Mouse (Mus musculus) ovary, adult 10 weeks (tissue): Measurements from ENCODE around the gene Rassf1. TPM values are rescaled to one million over a fixed set of nuclear protein-coding genes. Genes with fewer than 3 reads are reported as not detected.

Experiments used
- polyA plus RNA-seq: library from polyadenylated mRNA; stranded (reverse); fragments of 350-450 nt; fragmentation: Illumina TruSeq; extraction: RNeasy Lipid Tissue Mini Kit (QIAGEN cat#74804); gene quantifications from one replicate; pipeline ENCODE4 v1.2.3, GENCODE M21; 2014

The Rassf1 gene
- polyA plus RNA-seq, result 7.7 TPM

GRCm38 (mm10) chr9:107551117-107551889 is at the start of gene Rassf1:
Gene Rassf1 (plus strand): TSS chr9:107551555.

GRCm38 (mm10) chr9:107533791-107534407 is 17.5 kb upstream of the Rassf1 start, which contains the start of gene Tmem115:
Gene Tmem115 (plus strand): TSS chr9:107533945.

GRCm38 (mm10) chr9:107541474-107542351 is 9.6 kb upstream of the Rassf1 start, which contains the start of the genes Cyb561d2 and Nprl2:
Gene Cyb561d2 (minus strand): TSS chr9:107542193.
Gene Nprl2 (plus strand): TSS chr9:107542226.

GRCm38 (mm10) chr9:107547026-107547425 is 4.3 kb upstream of the Rassf1 start, which contains the start of gene Zmynd10:
Gene Zmynd10 (plus strand): TSS chr9:107547298.

GRCm38 (mm10) chr9:107563029-107563581 is 11.8 kb downstream of the Rassf1 start, which contains the start of gene Tusc2:
Gene Tusc2 (plus strand): TSS chr9:107563255.

GRCm38 (mm10) chr9:107567702-107568319 is 16.5 kb downstream of the Rassf1 start, which contains the start of gene Hyal2:
Gene Hyal2 (plus strand): TSS chr9:107567945.

GRCm38 (mm10) chr9:107576357-107577107 is 25.2 kb downstream of the Rassf1 start, which contains the start of gene Hyal1:
Gene Hyal1 (plus strand): TSS chr9:107576927.

GRCm38 (mm10) chr9:107578587-107578986 is 27.2 kb downstream of the Rassf1 start, which contains the start of gene Naa80:
Gene Naa80 (plus strand): TSS chr9:107578887.

GRCm38 (mm10) chr9:107580501-107581317 is 29.4 kb downstream of the Rassf1 start, which contains the start of gene Hyal3:
Gene Hyal3 (plus strand): TSS chr9:107580818.

GRCm38 (mm10) chr9:107586974-107587832 is 35.8 kb downstream of the Rassf1 start, which contains the start of gene Ifrd2:
Gene Ifrd2 (plus strand): TSS chr9:107587642.

GRCm38 (mm10) chr9:107608741-107609432 is 57.5 kb downstream of the Rassf1 start, which contains the start of gene Sema3b:
Gene Sema3b (minus strand): TSS chr9:107609229.

Other genes starting within 250 kb of the Rassf1 start
- gene Hemk1, start 213.2 kb upstream of the Rassf1 start, polyA plus RNA-seq, result 1.2 TPM
- not detected for gene 6430571L13Rik, start 211.0 kb upstream of the Rassf1 start, polyA plus RNA-seq
- 0.26 TPM for gene Cacna2d2, start 151.9 kb upstream of the Rassf1 start, polyA plus RNA-seq
- gene Tmem115, start 17.6 kb upstream of the Rassf1 start, polyA plus RNA-seq, result not detected
- 4.6 TPM for gene Cyb561d2, start 9.4 kb upstream of the Rassf1 start, polyA plus RNA-seq
- gene Nprl2, start 9.3 kb upstream of the Rassf1 start, polyA plus RNA-seq, result 0.31 TPM
- not detected for gene Zmynd10, start 4.3 kb upstream of the Rassf1 start, polyA plus RNA-seq
- 20.4 TPM for gene Tusc2, start 11.7 kb downstream of the Rassf1 start, polyA plus RNA-seq
- gene Hyal2, start 16.4 kb downstream of the Rassf1 start, polyA plus RNA-seq, result 0.66 TPM
- gene Hyal1, start 25.4 kb downstream of the Rassf1 start, polyA plus RNA-seq, result 2.8 TPM
- gene Naa80, start 27.3 kb downstream of the Rassf1 start, polyA plus RNA-seq, result 5.5 TPM
- gene Hyal3, start 29.3 kb downstream of the Rassf1 start, polyA plus RNA-seq, result 0.34 TPM
- gene Ifrd2, start 36.1 kb downstream of the Rassf1 start, polyA plus RNA-seq, result 18.3 TPM
- 1.2 TPM for gene Sema3b, start 57.7 kb downstream of the Rassf1 start, polyA plus RNA-seq
- gene Gnai2, start 83.8 kb downstream of the Rassf1 start, polyA plus RNA-seq, result 37.4 TPM
- 1.1 TPM for gene Slc38a3, start 118.0 kb downstream of the Rassf1 start, polyA plus RNA-seq
- gene Gnat1, start 128.2 kb downstream of the Rassf1 start, polyA plus RNA-seq, result not detected
- gene Sema3f, start 158.9 kb downstream of the Rassf1 start, polyA plus RNA-seq, result 0.57 TPM
- 190 TPM for gene Rbm5, start 219.4 kb downstream of the Rassf1 start, polyA plus RNA-seq